Mouse (Mus musculus) adrenal gland, postnatal 4 days (tissue): ENCODE results near the gene Mrps35. TPM values are rescaled to one million over a fixed set of nuclear protein-coding genes. Genes with fewer than 3 reads are reported as not detected.

ENCODE experiments used
- total RNA-seq, 2 experiments: library from RNA; stranded (reverse); gene quantifications; 2 replicates each; pipeline ENCODE4 v1.2.3; 2021

Gene Mrps35
- total RNA-seq, 2 experiments from 2014 or later: 105 to 109 TPM

Other genes with a start within 250 kb of the Mrps35 start
- gene Arntl2, start 246.7 kb upstream of the Mrps35 start, total RNA-seq: 1 to 10 TPM; 3.6 to 3.7 TPM
- gene Smco2, start 192.7 kb upstream of the Mrps35 start, total RNA-seq: not detected
- 100 to 1,000 TPM; 146 to 152 TPM for gene Ppfibp1, start 154.3 kb upstream of the Mrps35 start, total RNA-seq
- gene 1700034J05Rik, start 88.3 kb upstream of the Mrps35 start, total RNA-seq: not detected
- gene Rep15, start 10.2 kb upstream of the Mrps35 start, total RNA-seq: 1 to 10 TPM; 2.1 to 2.6 TPM
- gene Mansc4, start 44.3 kb downstream of the Mrps35 start, total RNA-seq: 1 to 10 TPM in 1 of 2 experiments, under 1 TPM in 1; 0.93 to 1.1 TPM
- 10 to 100 TPM; 26.6 to 27.2 TPM for gene Klhl42, start 48.6 kb downstream of the Mrps35 start, total RNA-seq
- gene Pthlh, start 221.4 kb downstream of the Mrps35 start, total RNA-seq: 1 to 10 TPM in 1 of 2 experiments, under 1 TPM in 1; 0.45 to 1.0 TPM